Mouse (Mus musculus) c-Kit-positive CD71-negative TER-119-negative erythroid progenitor cells, embryonic 14.5 days (primary cell): ENCODE results near the gene Snd1.

Experiments used
- DNase-seq: peaks from one replicate; pipeline ENCODE4 v3.0.0-alpha.2; 2013; ENCODE audit warnings: low read depth

Gene Snd1

GRCm38 (mm10) chr6:28842375-28843276, 367.7 kb downstream of the Snd1 start:
- DNase-seq = no peak

DNA sequence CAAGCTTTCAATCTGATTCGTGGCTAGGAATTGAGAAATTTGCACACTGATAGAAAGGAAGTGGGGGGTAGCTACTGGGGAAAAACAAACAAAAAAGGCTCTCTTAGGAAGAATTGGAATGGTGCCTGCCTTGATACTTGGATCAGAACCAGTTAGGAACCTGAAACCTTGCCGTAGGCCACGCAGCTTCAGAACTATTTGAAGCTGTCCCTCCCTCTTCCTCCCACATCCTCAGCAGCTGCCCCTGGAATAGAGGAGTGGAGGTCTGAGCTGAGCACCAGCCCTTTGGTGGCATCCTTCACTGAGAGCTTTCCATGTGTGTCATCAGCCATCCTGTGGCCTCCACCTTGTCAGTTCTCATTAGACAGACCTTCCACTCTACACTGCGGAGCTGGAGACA, 370.7 kb downstream of the Snd1 start:
- DNase-seq = no peak

- no peak for DNase-seq
These were observed 372.7 kb downstream of the Snd1 start for GRCm38 (mm10) chr6:28847616-28848015.

DNA sequence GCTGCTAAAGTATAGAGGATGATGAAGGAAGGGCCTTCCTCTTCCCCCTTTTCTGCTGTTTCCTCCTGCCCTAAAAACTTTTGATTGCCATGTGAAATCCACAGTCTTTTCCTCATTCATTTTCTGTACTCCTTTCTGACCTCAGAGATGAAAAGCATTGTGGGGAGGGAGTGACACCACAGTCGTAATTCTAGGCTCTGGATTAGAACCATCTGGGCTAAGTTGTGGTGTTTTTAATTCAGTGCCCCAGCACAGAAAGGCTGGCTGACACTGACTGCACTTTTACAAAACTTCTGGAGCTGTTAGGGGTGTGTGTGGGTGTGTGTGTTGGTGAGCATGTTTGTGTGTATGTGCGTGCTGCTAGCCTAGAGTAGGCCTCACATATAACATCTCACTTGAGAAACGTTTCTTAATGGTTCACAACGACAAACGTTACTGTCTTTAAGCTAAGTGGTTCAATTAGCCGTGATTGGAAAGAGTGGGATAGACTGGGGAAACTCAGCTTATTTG, 373.4 kb downstream of the Snd1 start:
- DNase-seq = no peak

DNA sequence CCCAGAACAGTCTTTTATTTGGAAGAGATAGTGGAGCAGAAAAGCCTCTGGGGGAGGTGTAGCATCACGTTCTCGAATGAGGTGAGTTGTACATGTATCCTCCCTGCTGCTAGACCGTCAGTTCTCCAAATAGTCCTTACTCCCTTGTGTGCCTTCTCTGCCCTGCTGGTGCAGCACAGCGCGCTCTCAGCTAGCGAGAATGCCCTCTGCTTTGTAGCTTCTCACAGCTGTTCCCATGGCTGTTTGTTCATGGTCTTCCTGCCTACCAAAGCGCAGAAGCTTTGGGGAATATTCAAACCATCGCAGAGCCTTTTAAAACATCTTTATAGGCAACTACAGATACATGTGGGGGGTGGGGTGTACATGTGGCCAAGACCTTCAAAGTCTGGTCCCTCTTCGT, 374.0 kb downstream of the Snd1 start:
- no peak for DNase-seq

- DNase-seq = no peak
These were observed 374.4 kb downstream of the Snd1 start for GRCm38 (mm10) chr6:28849317-28849716.

DNA sequence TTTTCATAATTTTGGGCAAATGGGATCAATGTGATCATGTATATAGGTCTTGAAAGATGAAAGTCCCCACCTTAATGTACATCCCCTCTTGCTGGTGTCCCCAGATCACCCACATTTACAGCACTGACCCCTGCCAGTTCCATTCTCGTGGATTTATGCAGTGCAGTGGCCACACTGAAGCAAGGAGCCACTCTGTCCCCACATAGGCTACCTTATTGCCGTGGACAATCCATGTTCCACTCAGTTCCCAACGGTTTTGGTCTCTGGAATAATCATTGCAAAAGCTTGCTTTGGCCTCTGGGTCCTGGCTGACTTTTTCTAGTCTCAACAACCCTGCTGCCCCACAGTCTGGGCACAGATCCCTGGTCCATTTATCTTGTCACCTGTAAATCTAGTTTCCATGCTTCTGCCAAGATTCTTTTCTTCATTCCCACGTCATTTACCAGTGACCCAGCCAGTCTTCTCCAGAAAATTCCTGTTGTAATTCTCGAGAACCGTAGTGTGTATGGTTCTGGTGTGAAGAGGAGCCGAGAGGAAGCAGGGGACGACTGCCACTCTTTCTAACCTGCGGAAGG, 375.5 kb downstream of the Snd1 start:
- no peak for DNase-seq

DNA sequence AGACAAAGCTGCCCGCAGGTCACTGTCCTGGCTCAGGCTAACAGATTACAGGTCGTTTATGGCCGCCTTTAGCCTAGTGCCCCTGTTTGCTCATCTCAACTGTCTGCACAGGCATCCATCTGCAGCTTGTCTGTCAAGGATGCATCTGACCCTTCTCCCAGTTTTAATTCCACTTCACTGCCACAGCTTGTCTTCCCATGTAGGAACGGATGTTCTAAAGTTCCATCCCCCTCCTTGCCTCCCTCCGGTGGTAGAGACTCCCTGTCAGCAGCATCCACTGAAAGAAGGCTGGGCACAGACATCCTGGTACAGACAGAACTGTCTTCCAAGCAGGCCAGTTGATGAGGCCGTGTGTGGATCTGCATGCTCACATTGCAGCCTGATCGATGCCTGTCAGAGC, 377.4 kb downstream of the Snd1 start:
- no peak for DNase-seq

GRCm38 (mm10) chr6:28853164-28853563, 378.2 kb downstream of the Snd1 start:
- no peak for DNase-seq

GRCm38 (mm10) chr6:28853654-28854053, 378.7 kb downstream of the Snd1 start:
- DNase-seq = no peak

DNA sequence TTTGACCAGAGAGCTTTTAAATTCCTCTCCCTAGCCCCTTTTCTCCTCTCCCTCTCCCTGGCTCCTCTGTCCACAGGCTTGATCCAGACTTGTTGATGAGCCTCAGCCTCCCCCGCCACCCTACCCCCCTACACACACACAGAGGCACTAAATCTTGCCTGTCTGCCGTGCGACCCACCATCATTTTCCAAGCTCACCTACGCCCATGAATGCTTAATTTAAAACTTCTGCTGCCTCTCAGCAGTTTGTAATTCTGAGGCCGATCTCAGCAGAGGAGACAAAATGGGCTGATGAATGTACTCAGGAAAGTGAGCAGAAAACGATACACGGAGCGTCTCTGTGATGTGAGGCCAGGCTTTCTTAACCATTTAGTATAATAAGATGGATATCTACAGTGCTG, 379.7 kb downstream of the Snd1 start:
- no peak for DNase-seq

DNA sequence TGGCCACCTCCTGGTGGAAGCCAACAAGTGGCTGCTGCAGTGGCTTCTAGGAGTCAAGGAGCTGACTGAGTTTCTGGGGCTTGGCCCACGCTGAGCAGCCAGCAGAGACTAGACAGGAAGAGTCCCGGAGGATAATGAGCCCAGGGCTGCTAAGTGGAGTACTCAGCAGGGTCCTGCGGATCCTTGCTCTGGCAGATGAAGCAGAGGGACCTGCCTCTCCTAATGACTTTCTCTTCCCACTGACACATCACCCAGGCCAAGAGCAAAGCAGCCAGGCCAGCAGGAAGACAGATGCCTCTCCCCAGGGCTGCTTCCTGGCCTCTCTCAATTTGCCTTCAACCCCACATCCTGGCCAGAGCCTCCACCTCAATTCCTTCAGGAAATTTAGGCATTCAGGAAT, 380.5 kb downstream of the Snd1 start:
- no peak for DNase-seq

DNA sequence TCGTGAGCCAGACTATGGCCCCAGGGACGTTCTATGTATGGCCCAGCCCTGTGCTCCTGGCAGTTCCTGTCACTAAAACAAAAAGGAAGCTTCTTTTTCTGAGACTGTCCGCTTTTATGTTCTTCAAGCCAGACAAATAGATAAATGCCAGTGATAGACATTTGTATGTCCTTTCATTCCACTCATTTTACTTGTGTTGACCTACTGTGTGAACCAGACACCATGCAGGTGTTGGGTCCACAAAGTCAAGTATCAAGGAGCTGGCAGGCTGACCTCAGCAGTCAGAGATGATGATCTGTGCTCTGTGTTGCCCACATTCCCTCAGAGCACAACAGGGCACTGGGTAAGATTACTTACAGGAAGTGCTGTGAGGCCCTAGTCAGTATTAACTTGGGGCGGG, 381.9 kb downstream of the Snd1 start:
- no peak for DNase-seq

DNA sequence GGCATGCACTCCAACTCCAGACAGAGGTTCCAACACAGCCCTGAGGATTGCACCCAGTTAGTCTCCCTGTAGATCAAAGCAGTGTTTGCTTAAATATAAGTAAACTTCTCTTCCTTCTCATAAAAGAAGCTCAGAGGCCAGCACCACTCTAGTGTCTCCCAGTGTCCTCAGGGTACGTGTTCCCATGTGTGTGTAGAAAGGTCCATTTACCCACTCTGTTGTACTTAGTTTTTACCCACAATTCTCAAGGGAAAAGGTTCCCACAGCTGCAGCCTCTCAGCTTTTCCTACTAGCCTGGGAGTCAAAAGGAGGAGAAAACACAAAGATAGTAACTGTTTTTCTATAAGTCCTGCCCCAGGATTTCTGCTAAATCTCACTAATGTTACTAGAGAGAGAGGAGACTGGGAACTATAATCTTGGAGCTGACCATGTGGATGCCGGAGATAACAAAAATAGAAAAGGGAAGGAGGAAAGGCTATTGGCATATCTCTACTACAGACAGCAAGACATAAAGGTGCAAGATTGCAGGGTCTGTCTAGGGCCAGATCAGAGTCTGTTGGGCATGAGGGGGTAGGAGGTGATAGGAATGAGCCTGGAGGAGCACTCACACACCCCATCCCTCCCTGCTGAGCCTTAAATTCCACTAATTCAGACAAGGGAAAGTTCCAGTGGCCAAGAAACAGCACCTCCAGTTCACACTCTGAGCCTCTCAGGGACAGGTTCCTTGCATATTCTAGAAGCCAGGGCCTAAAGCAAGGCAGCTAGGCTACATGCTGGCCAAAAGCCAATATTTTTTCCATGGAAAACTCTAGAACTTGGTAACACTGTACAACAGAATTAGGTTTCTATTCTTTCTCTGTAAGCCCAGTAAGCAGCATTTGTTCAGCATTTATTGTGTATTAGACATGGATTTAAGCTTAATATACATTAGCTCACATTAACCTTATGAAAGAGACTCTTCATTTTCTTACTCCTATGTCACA, 382.6 kb downstream of the Snd1 start:
- DNase-seq = no peak

DNA sequence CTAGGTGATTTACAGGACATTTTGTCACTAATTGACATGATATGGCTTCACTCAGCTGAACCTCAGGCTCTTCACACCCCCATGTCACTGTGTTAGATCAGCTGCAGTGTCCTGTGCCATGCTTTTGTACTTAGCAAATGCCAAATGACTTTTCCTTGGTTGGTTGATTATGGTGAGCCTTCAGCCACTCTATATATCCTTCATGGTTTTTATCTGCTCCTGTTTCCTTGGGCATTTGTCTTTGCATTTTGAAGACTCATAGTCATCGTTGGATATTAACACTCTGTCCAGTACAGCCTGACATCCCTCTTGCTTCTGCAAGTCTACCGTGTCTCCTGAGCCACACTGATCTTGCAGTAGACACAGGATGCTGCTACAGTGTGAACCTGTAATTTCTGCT, 384.2 kb downstream of the Snd1 start:
- DNase-seq = no peak

DNA sequence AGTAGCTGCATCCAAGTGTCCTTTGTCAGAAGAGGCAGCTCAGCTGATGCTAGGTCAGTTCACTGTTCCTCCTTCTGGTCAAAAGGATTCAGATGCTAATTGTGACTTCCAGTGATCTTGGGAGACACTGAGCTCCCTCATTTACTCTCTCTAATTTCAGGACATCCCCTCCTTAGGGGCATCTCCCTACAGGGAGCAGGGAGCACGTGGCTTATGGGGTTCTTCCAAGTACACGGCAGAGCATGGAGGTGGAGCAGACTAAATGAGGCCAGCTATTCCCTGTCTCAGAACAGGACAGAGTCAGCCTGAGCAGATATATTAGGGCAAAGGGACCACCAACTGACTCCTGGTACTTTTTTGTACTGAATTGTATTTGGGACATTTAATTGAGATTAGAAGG, 385.5 kb downstream of the Snd1 start:
- no peak for DNase-seq

GRCm38 (mm10) chr6:28860922-28861321, 386.0 kb downstream of the Snd1 start:
- no peak for DNase-seq

- no peak for DNase-seq
These were observed 387.4 kb downstream of the Snd1 start for GRCm38 (mm10) chr6:28862304-28862703.

DNA sequence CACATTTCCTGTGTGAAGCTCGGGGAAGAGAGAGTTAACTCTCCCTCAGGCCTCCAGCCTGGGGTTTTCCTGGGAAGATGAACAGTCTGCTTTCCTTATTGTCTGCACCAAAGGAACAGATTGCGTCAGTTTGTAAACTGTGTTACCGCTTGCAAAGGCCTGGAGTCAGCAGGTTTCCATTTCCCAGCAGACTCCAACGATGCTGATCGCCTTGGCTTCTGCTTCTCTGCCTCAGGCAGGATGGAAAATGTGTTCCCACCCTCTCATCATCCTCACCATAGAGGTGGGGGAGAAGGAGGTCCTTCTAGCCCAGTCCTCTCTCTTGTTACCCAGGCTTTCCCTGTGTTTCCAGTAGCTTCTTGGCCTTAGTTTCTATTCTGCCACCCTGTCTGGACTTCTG, 389.7 kb downstream of the Snd1 start:
- DNase-seq = no peak

GRCm38 (mm10) chr6:28865112-28865511, 390.2 kb downstream of the Snd1 start:
- DNase-seq = no peak

DNA sequence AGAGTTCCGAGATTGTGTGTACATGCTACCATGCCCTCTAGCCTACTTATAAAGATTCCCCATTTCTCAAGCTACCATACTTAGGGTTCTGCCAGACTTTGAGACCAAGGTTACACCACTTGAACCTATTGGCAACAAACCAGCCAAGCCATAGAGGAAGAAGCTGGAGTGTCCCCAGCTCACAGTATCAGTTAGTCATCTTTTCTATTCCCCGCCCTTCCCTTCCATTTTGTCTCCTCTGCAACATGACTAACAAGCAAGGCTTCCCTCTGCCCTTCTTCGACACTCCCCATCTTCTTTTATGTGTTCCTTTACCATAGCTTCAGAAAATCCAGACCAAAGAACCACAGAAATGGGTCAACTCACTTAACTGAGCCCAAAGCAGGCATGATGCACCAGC, 391.3 kb downstream of the Snd1 start:
- no peak for DNase-seq

DNA sequence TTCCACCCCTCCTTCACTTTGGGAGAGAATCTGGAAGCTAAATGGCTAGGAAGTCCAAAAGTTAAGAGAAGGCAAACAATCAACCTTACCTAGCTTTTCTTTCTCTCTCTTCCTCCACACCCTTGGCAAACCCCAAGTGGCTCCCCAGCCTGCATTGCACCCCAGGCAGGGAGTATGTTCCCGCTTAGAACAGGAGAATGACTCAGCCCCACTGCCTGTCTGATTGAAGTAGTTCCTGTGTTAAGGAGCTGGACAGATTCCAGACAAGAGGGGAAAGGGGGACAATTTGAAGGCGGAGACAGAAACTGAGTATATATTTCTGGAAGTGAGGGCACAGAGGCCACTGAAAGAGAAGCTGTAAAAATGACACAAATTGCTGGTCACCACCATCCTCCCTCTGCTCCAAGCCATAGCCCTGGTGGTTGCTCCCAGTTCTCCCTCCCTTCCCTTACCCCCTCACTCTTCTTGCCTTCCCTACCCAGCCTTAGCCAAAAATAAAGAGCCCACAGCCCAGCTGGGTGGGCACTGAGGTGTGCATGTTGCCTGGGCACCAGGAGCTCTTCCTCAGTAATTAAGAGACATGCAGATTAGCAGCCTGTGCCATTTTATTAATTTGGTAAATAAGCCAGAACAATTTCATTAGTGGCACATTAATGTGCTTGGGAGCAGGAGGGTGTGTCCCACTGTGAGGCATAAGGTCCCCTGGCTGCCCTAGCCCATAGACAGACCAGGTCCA, 392.7 kb downstream of the Snd1 start:
- no peak for DNase-seq
